Mouse (Mus musculus): Measurements from ENCODE around the gene Epas1.

Epas1 gene

GRCm38 (mm10) chr17:86795773-86796172 is 42.3 kb downstream of the Epas1 start:
- no peak for DNase-seq

DNA sequence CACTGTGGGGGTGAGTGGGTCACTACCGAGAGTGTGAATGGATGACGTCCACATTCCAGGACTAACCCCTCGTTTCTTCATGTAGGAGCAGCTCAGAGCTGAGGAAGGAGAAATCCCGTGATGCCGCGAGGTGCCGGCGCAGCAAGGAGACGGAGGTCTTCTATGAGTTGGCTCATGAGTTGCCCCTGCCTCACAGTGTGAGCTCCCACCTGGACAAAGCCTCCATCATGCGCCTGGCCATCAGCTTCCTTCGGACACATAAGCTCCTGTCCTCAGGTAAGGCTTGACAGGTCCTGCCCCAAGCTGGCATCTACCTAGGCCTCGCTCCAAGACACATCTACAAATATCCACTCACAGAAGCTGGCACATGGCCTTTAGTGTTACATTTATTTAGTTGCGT is 43.5 kb downstream of the Epas1 start:
- DNase-seq, result no peak

GRCm38 (mm10) chr17:86798460-86798859 is 45.0 kb downstream of the Epas1 start:
- no peak for DNase-seq

- no peak for DNase-seq
These were observed 45.5 kb downstream of the Epas1 start for GRCm38 (mm10) chr17:86798951-86799350.

- DNase-seq, result no peak
These were observed 47.0 kb downstream of the Epas1 start for GRCm38 (mm10) chr17:86800535-86800934.

- DNase-seq, result no peak
These were observed 47.8 kb downstream of the Epas1 start for GRCm38 (mm10) chr17:86801213-86801815.

GRCm38 (mm10) chr17:86801876-86802275 is 48.4 kb downstream of the Epas1 start:
- no peak for DNase-seq

- no peak for DNase-seq
These were observed 49.0 kb downstream of the Epas1 start for GRCm38 (mm10) chr17:86802351-86802985.

DNA sequence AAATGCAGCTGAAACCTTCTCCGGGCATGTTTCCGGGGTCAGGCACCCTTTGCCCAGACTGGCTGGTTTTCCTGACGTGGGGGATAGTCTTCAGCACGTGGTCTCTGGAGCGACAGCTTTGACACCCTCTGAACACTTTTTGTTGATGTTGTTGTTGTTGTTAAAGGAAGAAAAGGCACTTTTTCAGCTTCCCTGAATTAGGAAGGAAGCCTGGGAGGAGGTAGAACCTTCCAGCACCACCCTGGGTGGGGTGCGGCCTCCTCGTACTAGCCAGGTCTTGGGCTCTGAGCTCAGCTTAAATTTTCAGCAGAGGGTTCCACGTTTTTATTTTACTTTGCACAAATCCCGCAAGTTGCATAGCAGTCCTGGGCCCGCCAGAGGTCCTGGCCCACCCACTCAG is 49.6 kb downstream of the Epas1 start:
- DNase-seq, result no peak

DNA sequence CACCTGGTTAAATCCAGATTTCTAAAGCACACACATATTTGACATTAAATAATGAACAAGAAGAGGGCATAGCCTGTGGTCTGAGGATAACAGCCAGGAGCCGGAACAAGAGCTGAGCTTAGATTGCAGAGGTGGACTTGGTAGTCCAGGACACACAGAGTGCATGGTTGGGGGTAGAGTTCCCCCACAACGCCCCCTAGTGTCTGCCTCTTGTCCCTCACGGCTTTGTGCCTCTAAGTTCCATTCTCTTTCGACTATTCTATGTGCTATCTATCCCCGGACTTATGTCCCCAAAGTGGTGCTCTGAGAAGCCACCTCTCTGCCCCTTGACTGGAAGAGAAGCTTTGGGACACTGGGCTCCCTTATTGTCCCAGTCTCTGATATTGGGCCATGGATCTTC is 50.2 kb downstream of the Epas1 start:
- peak; percentile 2 to 15 for DNase-seq

GRCm38 (mm10) chr17:86812029-86812428 is 58.5 kb downstream of the Epas1 start:
- DNase-seq, result peak in 1 of 2 experiments; percentile 6

GRCm38 (mm10) chr17:86814320-86814719 is 60.8 kb downstream of the Epas1 start:
- DNase-seq, result peak; percentile 9 to 15

- DNase-seq, result no peak
These were observed 61.7 kb downstream of the Epas1 start for GRCm38 (mm10) chr17:86815016-86815865.

DNA sequence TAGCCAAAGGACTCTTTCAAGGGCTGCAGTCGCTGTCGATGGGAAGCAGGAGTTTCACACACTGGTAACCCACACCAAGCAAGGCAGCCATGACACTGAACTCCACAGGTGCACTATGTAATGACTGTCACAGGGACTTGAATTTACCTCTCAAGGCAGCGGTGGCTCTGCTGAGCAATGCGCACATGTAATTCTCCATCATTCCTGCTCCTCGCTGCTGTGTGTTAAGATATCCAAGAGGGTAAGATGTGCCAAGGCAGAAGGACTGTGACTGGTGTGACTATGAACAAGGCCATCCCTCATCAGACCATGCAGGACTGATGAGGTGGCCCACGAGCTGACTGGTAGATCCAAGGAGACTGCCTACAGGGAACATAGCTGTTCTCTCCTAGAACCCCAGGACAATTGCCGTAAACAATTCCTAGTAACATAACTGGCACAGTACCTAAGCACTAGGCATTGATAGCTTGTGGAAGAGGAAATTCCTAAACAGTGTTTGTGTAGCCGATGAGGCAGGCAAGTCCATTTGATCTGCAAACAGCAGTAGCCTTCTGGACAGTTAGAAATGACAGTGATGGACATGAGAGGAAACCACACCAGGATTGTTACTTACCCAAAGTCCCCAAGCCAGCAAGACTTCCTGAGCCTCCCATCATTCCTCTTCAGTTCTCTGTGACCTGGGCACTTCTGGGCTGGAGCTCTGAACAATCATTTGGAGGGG is 68.7 kb downstream of the Epas1 start:
- DNase-seq, result no peak

GRCm38 (mm10) chr17:86824502-86825162 is 71.1 kb downstream of the Epas1 start:
- DNase-seq, result no peak

DNA sequence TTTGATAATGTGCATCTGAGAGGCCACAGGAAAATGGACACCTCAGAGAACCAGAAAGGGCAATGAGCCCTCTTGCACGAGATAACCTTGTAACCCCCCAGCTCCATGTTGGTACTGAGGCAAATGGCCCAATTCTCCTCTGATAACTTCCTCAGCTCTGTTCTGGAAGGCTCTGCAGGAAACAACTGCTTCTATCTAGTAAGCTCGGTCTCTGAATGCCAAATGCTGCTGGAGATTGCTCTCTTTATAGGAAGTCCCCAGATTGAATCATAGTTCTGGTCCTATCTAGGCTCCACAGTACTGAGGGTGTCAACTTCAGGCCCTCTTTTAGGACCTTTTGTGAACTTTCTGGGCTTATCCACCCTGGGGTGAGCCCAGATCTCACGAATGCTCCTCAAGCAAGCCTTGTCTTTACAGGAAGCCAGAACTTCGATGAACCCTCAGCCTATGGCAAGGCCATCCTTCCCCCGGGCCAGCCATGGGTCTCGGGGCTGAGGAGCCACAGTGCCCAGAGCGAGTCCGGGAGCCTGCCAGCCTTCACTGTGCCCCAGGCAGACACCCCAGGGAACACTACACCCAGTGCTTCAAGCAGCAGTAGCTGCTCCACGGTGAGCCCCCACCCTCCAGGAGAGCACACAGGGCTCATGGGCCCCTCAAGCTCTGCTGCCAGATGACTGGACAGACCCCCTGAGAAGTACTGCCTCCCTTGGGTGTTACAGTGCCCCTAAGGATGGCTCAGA is 71.8 kb downstream of the Epas1 start:
- no peak for DNase-seq

- no peak for DNase-seq
These were observed 72.9 kb downstream of the Epas1 start for GRCm38 (mm10) chr17:86826376-86826775.

GRCm38 (mm10) chr17:86827391-86828165 is 74.1 kb downstream of the Epas1 start:
- no peak for DNase-seq

DNA sequence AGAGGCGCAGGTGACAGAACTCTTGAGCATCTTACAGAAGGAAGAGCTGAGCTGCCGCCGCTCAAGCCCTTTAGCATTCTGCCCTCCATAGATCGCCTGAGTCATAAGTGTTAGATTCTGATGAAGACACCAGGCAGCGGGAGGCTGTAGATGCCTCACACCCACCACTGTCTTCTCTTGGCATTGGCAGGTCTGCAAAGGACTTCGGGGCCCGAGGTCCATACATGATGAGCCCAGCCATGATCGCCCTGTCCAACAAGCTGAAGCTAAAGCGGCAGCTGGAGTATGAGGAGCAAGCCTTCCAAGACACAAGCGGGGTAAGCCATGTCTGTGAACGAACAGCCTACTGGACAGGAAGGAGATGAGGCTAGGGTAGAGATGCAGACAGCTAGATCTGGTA is 75.0 kb downstream of the Epas1 start:
- no peak for DNase-seq

- DNase-seq, result no peak
These were observed 76.1 kb downstream of the Epas1 start for GRCm38 (mm10) chr17:86829383-86830175.
